Mouse (Mus musculus): Measurements from ENCODE around the gene Olfr110. TPM values are rescaled to one million over a fixed set of nuclear protein-coding genes. Genes with fewer than 3 reads are reported as not detected.

The Olfr110 gene
- polyA plus RNA-seq, 1 experiment from 2014 or later, result not detected

DNA sequence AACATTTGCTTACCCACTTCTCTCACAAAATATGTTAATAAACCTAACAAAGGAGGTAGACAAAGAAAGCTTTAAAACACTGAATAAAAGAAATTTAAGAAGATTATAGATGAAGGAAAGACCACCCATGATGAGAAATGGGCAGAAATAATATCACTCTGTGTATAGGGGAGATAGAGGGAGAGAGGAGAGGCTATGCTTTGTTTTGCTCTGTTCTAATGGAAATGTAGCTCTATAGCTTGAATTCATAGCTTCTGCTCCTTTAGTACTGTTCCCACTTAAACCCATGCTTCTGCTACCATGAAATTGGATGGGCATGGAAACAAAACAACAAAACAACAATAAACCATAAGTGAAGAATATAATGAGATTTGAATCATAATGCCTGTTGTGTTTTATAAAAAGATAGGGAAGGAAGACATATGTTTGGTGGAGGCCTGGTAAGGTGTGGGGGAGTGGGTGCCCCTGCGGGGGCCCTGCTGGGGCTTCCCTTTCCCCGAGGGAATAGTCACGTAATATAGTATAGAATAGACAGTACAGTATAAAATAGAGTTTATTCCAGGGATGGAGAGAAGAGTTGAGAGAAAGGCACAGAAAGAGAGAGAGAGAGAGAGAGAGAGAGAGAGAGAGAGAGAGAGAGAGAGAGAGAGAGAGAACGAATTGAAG is 49.3 kb downstream of the Olfr110 start:
- Histone ChIP-seq H3K4me3 (ENCODE audit: low read depth, low read length) (no peak overlapping the region), H3K9me3 (ENCODE audit: control insufficient read depth, low read length) (no peaks in the 10 kb centered on the region), H3K4me1 (ENCODE audit: control insufficient read depth, insufficient read depth, low read length) (no peaks in the 10 kb centered on the region), H3K27me3 (replicated peaks; ENCODE audit: control insufficient read depth, insufficient read depth, low read length) (no peaks in the 10 kb centered on the region), H3K9ac (ENCODE audit: low read depth, low read length) (no peak overlapping the region), H3K4me2 (ENCODE audit: low read depth, low read length) (no peak overlapping the region), H3K36me3 (ENCODE audit: control insufficient read depth, insufficient read depth, low read length) (no peaks in the 10 kb centered on the region), H3K27ac (replicated peaks; ENCODE audit: low read depth, low read length) (no peak overlapping the region)
- ATAC-seq (ENCODE audit: low read depth) (no peak), DNase-seq (ENCODE audit: low spot score) (no peak)
- WGBS, result 84% methylated on average over 4 of the region's 4 CpGs

- Histone ChIP-seq H3K9ac (ENCODE audit: low read depth, low read length) (no peak overlapping the region), H3K4me2 (ENCODE audit: low read depth, low read length) (no peak overlapping the region), H3K27me3 (replicated peaks; ENCODE audit: control insufficient read depth, insufficient read depth, low read length) (no peaks in the 10 kb centered on the region), H3K9me3 (ENCODE audit: control insufficient read depth, low read length) (no peaks in the 10 kb centered on the region), H3K4me1 (ENCODE audit: control insufficient read depth, insufficient read depth, low read length) (no peaks in the 10 kb centered on the region), H3K36me3 (ENCODE audit: control insufficient read depth, insufficient read depth, low read length) (no peaks in the 10 kb centered on the region), H3K27ac (replicated peaks; ENCODE audit: low read depth, low read length) (no peak overlapping the region), H3K4me3 (ENCODE audit: low read depth, low read length) (no peak overlapping the region)
- ATAC-seq (ENCODE audit: low read depth) (no peak; the same call in 1 of the 2 replicates), DNase-seq (ENCODE audit: low spot score) (peak; percentile 56)
- WGBS, result 41% methylated on average over 3 of the region's 3 CpGs
Measured at GRCm38 (mm10) chr17:37543800-37544435, 51.6 kb downstream of the Olfr110 start.

Other genes with a start within 250 kb of the Olfr110 start
- not detected in 2 replicates for gene Olfr98, start 228.7 kb upstream of the Olfr110 start, polyA plus RNA-seq (2014; fragmentation: Nextera tagmentation; extraction: Ambion mirVana)
- gene H2-M3, start 222.2 kb upstream of the Olfr110 start, polyA plus RNA-seq (2014; fragmentation: Nextera tagmentation; extraction: Ambion mirVana), result 1.5 and 2.1 TPM in 2 replicates
- 0.25 TPM in 1 of 2 replicates, not detected in the other for gene Olfr99, start 209.0 kb upstream of the Olfr110 start, polyA plus RNA-seq (2014; fragmentation: Nextera tagmentation; extraction: Ambion mirVana)
- not detected in 2 replicates for gene Olfr101, start 188.2 kb upstream of the Olfr110 start, polyA plus RNA-seq (2014; fragmentation: Nextera tagmentation; extraction: Ambion mirVana)
- not detected in 2 replicates for gene Olfr102, start 175.4 kb upstream of the Olfr110 start, polyA plus RNA-seq (2014; fragmentation: Nextera tagmentation; extraction: Ambion mirVana)
- 0.18 TPM in 1 of 2 replicates, not detected in the other for gene Olfr103, start 152.8 kb upstream of the Olfr110 start, polyA plus RNA-seq (2014; fragmentation: Nextera tagmentation; extraction: Ambion mirVana)
- gene Olfr104-ps, start 132.9 kb upstream of the Olfr110 start, polyA plus RNA-seq (2014; fragmentation: Nextera tagmentation; extraction: Ambion mirVana), result 0.08 TPM in 1 of 2 replicates, not detected in the other
- gene Olfr105-ps, start 113.4 kb upstream of the Olfr110 start, polyA plus RNA-seq (2014; fragmentation: Nextera tagmentation; extraction: Ambion mirVana), result not detected in 2 replicates
- gene Olfr106-ps, start 102.1 kb upstream of the Olfr110 start, polyA plus RNA-seq (2014; fragmentation: Nextera tagmentation; extraction: Ambion mirVana), result not detected in 2 replicates
- not detected in 2 replicates for gene Olfr107, start 93.2 kb upstream of the Olfr110 start, polyA plus RNA-seq (2014; fragmentation: Nextera tagmentation; extraction: Ambion mirVana)
- gene Olfr108, start 47.0 kb upstream of the Olfr110 start, polyA plus RNA-seq (2014; fragmentation: Nextera tagmentation; extraction: Ambion mirVana), result not detected in 2 replicates
- gene Olfr109, start 33.6 kb upstream of the Olfr110 start, polyA plus RNA-seq (2014; fragmentation: Nextera tagmentation; extraction: Ambion mirVana), result not detected in 2 replicates
- not detected in 2 replicates for gene H2-M2, start 8.9 kb upstream of the Olfr110 start, polyA plus RNA-seq (2014; fragmentation: Nextera tagmentation; extraction: Ambion mirVana)
- gene Olfr111, start 15.6 kb downstream of the Olfr110 start, polyA plus RNA-seq (2014; fragmentation: Nextera tagmentation; extraction: Ambion mirVana), result not detected in 2 replicates
- gene Olfr112, start 77.0 kb downstream of the Olfr110 start, polyA plus RNA-seq (2014; fragmentation: Nextera tagmentation; extraction: Ambion mirVana), result not detected in 2 replicates
- not detected in 2 replicates for gene Olfr113, start 85.2 kb downstream of the Olfr110 start, polyA plus RNA-seq (2014; fragmentation: Nextera tagmentation; extraction: Ambion mirVana)
- not detected in 2 replicates for gene Olfr114, start 100.3 kb downstream of the Olfr110 start, polyA plus RNA-seq (2014; fragmentation: Nextera tagmentation; extraction: Ambion mirVana)
- not detected in 2 replicates for gene Olfr115, start 134.6 kb downstream of the Olfr110 start, polyA plus RNA-seq (2014; fragmentation: Nextera tagmentation; extraction: Ambion mirVana)
- not detected in 2 replicates for gene Olfr116, start 134.7 kb downstream of the Olfr110 start, polyA plus RNA-seq (2014; fragmentation: Nextera tagmentation; extraction: Ambion mirVana)
- not detected in 2 replicates for gene Olfr117, start 171.3 kb downstream of the Olfr110 start, polyA plus RNA-seq (2014; fragmentation: Nextera tagmentation; extraction: Ambion mirVana)
- not detected in 2 replicates for gene Olfr118, start 174.5 kb downstream of the Olfr110 start, polyA plus RNA-seq (2014; fragmentation: Nextera tagmentation; extraction: Ambion mirVana)
- not detected in 2 replicates for gene Olfr119, start 204.1 kb downstream of the Olfr110 start, polyA plus RNA-seq (2014; fragmentation: Nextera tagmentation; extraction: Ambion mirVana)
- 0.17 TPM in 1 of 2 replicates, not detected in the other for gene Olfr120, start 229.3 kb downstream of the Olfr110 start, polyA plus RNA-seq (2014; fragmentation: Nextera tagmentation; extraction: Ambion mirVana)